Mouse (Mus musculus) hindbrain, embryonic 13.5 days (tissue): ENCODE results near the gene Galnt9. TPM values are rescaled to one million over a fixed set of nuclear protein-coding genes. Genes with fewer than 3 reads are reported as not detected.

ENCODE experiments used
- ATAC-seq: fragments of 200-750 bp; cut with Nextera tagmentation; 2 replicates; pipeline ENCODE4 v1.8.0; 2017; ENCODE audit warnings: moderate TSS enrichment; ENCODE audit not compliant: low FRiP score
- H3K27ac ChIP-seq: fragments of 300-500 bp; sonication (generic); 2 replicates; pipeline ENCODE4 v1.5.1; 2015; ENCODE audit warnings: inconsistent platforms, mild to moderate bottlenecking, moderate library complexity
- H3K27me3 ChIP-seq: fragments of 300-500 bp; sonication (generic); 2 replicates; pipeline ENCODE4 v1.6.1; 2015; ENCODE audit warnings: mild to moderate bottlenecking, inconsistent platforms
- H3K36me3 ChIP-seq: fragments of 300-500 bp; sonication (generic); 2 replicates; pipeline ENCODE4 v1.6.1; 2015; ENCODE audit warnings: mild to moderate bottlenecking, inconsistent platforms
- H3K4me1 ChIP-seq: fragments of 300-500 bp; sonication (generic); replicated peaks from 2 replicates; pipeline ENCODE4 v1.6.1; 2015; ENCODE audit warnings: inconsistent platforms
- H3K4me2 ChIP-seq: fragments of 300-500 bp; sonication (generic); 2 replicates; pipeline ENCODE4 v1.6.1; 2015; ENCODE audit warnings: inconsistent platforms, mild to moderate bottlenecking, moderate library complexity
- H3K4me3 ChIP-seq: fragments of 300-500 bp; sonication (generic); 2 replicates; pipeline ENCODE4 v1.5.1; 2015; ENCODE audit warnings: mild to moderate bottlenecking, inconsistent platforms
- H3K9ac ChIP-seq: fragments of 300-500 bp; sonication (generic); 2 replicates; pipeline ENCODE4 v1.6.1; 2015; ENCODE audit warnings: mild to moderate bottlenecking, inconsistent platforms
- H3K9me3 ChIP-seq: fragments of 300-500 bp; sonication (generic); 2 replicates; pipeline ENCODE4 v1.6.1; 2016; ENCODE audit warnings: inconsistent platforms
- WGBS: fragments of 180-500 bp; shearing (Covaris S2); methylation state at CpG from one replicate; pipeline ENCODE4 v1.1.7; 2015; 5-methylcytosine and 5-hydroxymethylcytosine counted together
- polyA plus RNA-seq: library from polyadenylated mRNA; unstranded; fragments of >200 nt; fragmentation: Nextera tagmentation; extraction: Ambion mirVana; gene quantifications from 2 replicates; pipeline ENCODE4 v1.2.1, GENCODE M21; 2015

The Galnt9 gene
- polyA plus RNA-seq, 1 experiment from 2014 or later, result 15.5 TPM

GRCm38 (mm10) chr5:110513791-110514190 is 30.4 kb upstream of the Galnt9 start:
- H3K27me3 ChIP-seq, result peaks cover 5% of the 10 kb centered on the region; the same call in 1 of the 2 replicates
- H3K9me3 ChIP-seq, result no peaks in the 10 kb centered on the region
- peaks cover 10% of the 10 kb centered on the region for H3K4me1 ChIP-seq
- no peak overlapping the region for H3K27ac ChIP-seq
- no peaks in the 10 kb centered on the region for H3K36me3 ChIP-seq
- ATAC-seq, result no peak
- no peak overlapping the region for H3K4me3 ChIP-seq
- no peak overlapping the region for H3K4me2 ChIP-seq
- H3K9ac ChIP-seq, result no peak overlapping the region
- WGBS, result 92% methylated on average over 4 of the region's 4 CpGs

- Histone ChIP-seq H3K36me3 (no peaks in the 10 kb centered on the region), H3K4me1 (peaks cover 10% of the 10 kb centered on the region), H3K4me3 (no peak overlapping the region), H3K4me2 (no peak overlapping the region), H3K9me3 (no peaks in the 10 kb centered on the region), H3K9ac (no peak overlapping the region), H3K27me3 (peaks cover 5% of the 10 kb centered on the region; the same call in 1 of the 2 replicates), H3K27ac (no peak overlapping the region)
- 87% methylated on average over 3 of the region's 3 CpGs for WGBS
- ATAC-seq, result no peak
These were observed 29.5 kb upstream of the Galnt9 start for GRCm38 (mm10) chr5:110514694-110515093.

GRCm38 (mm10) chr5:110516390-110516789 is 27.8 kb upstream of the Galnt9 start:
- no peak for ATAC-seq
- Histone ChIP-seq H3K9me3 (no peaks in the 10 kb centered on the region), H3K4me3 (no peak overlapping the region), H3K4me2 (no peak overlapping the region), H3K36me3 (no peaks in the 10 kb centered on the region), H3K27me3 (peaks cover 5% of the 10 kb centered on the region; the same call in 1 of the 2 replicates), H3K27ac (no peak overlapping the region), H3K9ac (no peak overlapping the region), H3K4me1 (peaks cover 10% of the 10 kb centered on the region)
- 75% methylated on average over 4 of the region's 4 CpGs for WGBS

GRCm38 (mm10) chr5:110518086-110518783 is 25.9 kb upstream of the Galnt9 start:
- Histone ChIP-seq H3K36me3 (no peaks in the 10 kb centered on the region), H3K9me3 (no peaks in the 10 kb centered on the region), H3K4me2 (peak overlapping the region; percentile 39), H3K9ac (0 out of 2 replicates have a peak overlapping the region, but pooled peaks have one; percentile 13), H3K4me1 (peaks cover 10% of the 10 kb centered on the region), H3K27ac (peak overlapping the region; percentile 64), H3K4me3 (peak overlapping the region; percentile 9; the same call in 1 of the 2 replicates), H3K27me3 (peaks cover 5% of the 10 kb centered on the region; the same call in 1 of the 2 replicates)
- WGBS, result 21% methylated on average over 14 of the region's 14 CpGs
- peak; percentile 66 for ATAC-seq

GRCm38 (mm10) chr5:110520974-110521373 is 23.2 kb upstream of the Galnt9 start:
- peaks cover 10% of the 10 kb centered on the region for H3K4me1 ChIP-seq
- no peak overlapping the region for H3K27ac ChIP-seq
- no peaks in the 10 kb centered on the region for H3K9me3 ChIP-seq
- no peak for ATAC-seq
- no peaks in the 10 kb centered on the region; the same call in 1 of the 2 replicates for H3K27me3 ChIP-seq
- no peak overlapping the region for H3K9ac ChIP-seq
- no peak overlapping the region for H3K4me2 ChIP-seq
- 95% methylated on average over 4 of the region's 4 CpGs for whole genome bisulfite sequencing
- no peaks in the 10 kb centered on the region for H3K36me3 ChIP-seq
- no peak overlapping the region for H3K4me3 ChIP-seq

- Histone ChIP-seq H3K9ac (no peak overlapping the region), H3K36me3 (no peaks in the 10 kb centered on the region), H3K27me3 (no peaks in the 10 kb centered on the region; the same call in 1 of the 2 replicates), H3K4me2 (no peak overlapping the region), H3K9me3 (no peaks in the 10 kb centered on the region), H3K4me3 (no peak overlapping the region), H3K4me1 (peaks cover 10% of the 10 kb centered on the region), H3K27ac (no peak overlapping the region)
- WGBS, result 81% methylated on average over 7 of the region's 7 CpGs
- no peak for ATAC-seq
These were observed 22.3 kb upstream of the Galnt9 start for GRCm38 (mm10) chr5:110521822-110522221.

GRCm38 (mm10) chr5:110523296-110523695 is 20.9 kb upstream of the Galnt9 start:
- Histone ChIP-seq H3K4me1 (peaks cover 4% of the 10 kb centered on the region), H3K4me2 (no peak overlapping the region), H3K36me3 (no peaks in the 10 kb centered on the region), H3K27ac (no peak overlapping the region), H3K9ac (no peak overlapping the region), H3K4me3 (no peak overlapping the region), H3K9me3 (no peaks in the 10 kb centered on the region), H3K27me3 (no peaks in the 10 kb centered on the region; the same call in 1 of the 2 replicates)
- WGBS, result 84% methylated on average over 4 of the region's 4 CpGs
- no peak for ATAC-seq

- WGBS, result 83% methylated on average over 6 of the region's 6 CpGs
- ATAC-seq, result no peak
- Histone ChIP-seq H3K9ac (no peak overlapping the region), H3K4me2 (no peak overlapping the region), H3K4me3 (no peak overlapping the region), H3K9me3 (no peaks in the 10 kb centered on the region), H3K4me1 (no peaks in the 10 kb centered on the region), H3K27ac (no peak overlapping the region), H3K27me3 (no peaks in the 10 kb centered on the region), H3K36me3 (no peaks in the 10 kb centered on the region)
These were observed 18.5 kb upstream of the Galnt9 start for GRCm38 (mm10) chr5:110525701-110526100.

- Histone ChIP-seq H3K27me3 (0 out of 2 replicates have a peak, but pooled peaks cover 3% of the 10 kb centered on the region), H3K4me3 (no peak overlapping the region), H3K4me1 (no peaks in the 10 kb centered on the region), H3K9me3 (no peaks in the 10 kb centered on the region), H3K4me2 (no peak overlapping the region), H3K9ac (no peak overlapping the region), H3K27ac (0 out of 2 replicates have a peak overlapping the region, but pooled peaks have one; percentile 4), H3K36me3 (no peaks in the 10 kb centered on the region)
- no peak for ATAC-seq
- WGBS, result 90% methylated on average over 4 of the region's 4 CpGs
These were observed 17.6 kb upstream of the Galnt9 start for GRCm38 (mm10) chr5:110526556-110526955.

- Histone ChIP-seq H3K4me2 (no peak overlapping the region), H3K4me1 (0 out of 2 replicates have a peak, but pooled peaks cover 7% of the 10 kb centered on the region), H3K9me3 (no peaks in the 10 kb centered on the region), H3K4me3 (no peak overlapping the region), H3K36me3 (no peaks in the 10 kb centered on the region), H3K27me3 (0 out of 2 replicates have a peak, but pooled peaks cover 3% of the 10 kb centered on the region), H3K27ac (no peak overlapping the region), H3K9ac (no peak overlapping the region)
- ATAC-seq, result no peak
- WGBS, result 75% methylated on average over 4 of the region's 4 CpGs
These were observed 13.1 kb upstream of the Galnt9 start for GRCm38 (mm10) chr5:110531091-110531490.

- ATAC-seq, result no peak
- Histone ChIP-seq H3K4me1 (0 out of 2 replicates have a peak, but pooled peaks cover 9% of the 10 kb centered on the region), H3K9me3 (no peaks in the 10 kb centered on the region), H3K27ac (no peak overlapping the region), H3K9ac (no peak overlapping the region), H3K4me3 (no peak overlapping the region), H3K27me3 (0 out of 2 replicates have a peak, but pooled peaks cover 6% of the 10 kb centered on the region), H3K36me3 (no peaks in the 10 kb centered on the region), H3K4me2 (no peak overlapping the region)
- WGBS, result 73% methylated on average over 1 of the region's 1 CpGs
These were observed 9.8 kb upstream of the Galnt9 start for GRCm38 (mm10) chr5:110534402-110534801.

- no peaks in the 10 kb centered on the region for H3K9me3 ChIP-seq
- H3K4me1 ChIP-seq, result 0 out of 2 replicates have a peak, but pooled peaks cover 9% of the 10 kb centered on the region
- H3K4me2 ChIP-seq, result no peak overlapping the region
- peaks cover 11% of the 10 kb centered on the region; the same call in 1 of the 2 replicates for H3K27me3 ChIP-seq
- no peaks in the 10 kb centered on the region for H3K36me3 ChIP-seq
- ATAC-seq, result no peak
- no peak overlapping the region for H3K4me3 ChIP-seq
- no peak overlapping the region for H3K9ac ChIP-seq
- 68% methylated on average over 8 of the region's 8 CpGs for WGBS
- H3K27ac ChIP-seq, result no peak overlapping the region
These were observed 8.2 kb upstream of the Galnt9 start for GRCm38 (mm10) chr5:110535964-110536363.

- Histone ChIP-seq H3K4me2 (no peak overlapping the region), H3K4me3 (no peak overlapping the region), H3K27ac (no peak overlapping the region), H3K36me3 (no peaks in the 10 kb centered on the region), H3K4me1 (peaks cover 26% of the 10 kb centered on the region), H3K9ac (no peak overlapping the region), H3K27me3 (peaks cover 50% of the 10 kb centered on the region), H3K9me3 (no peaks in the 10 kb centered on the region)
- no peak for ATAC-seq
- WGBS, result 78% methylated on average over 2 of the region's 2 CpGs
These were observed 3.2 kb upstream of the Galnt9 start for GRCm38 (mm10) chr5:110540947-110541346.
